Mouse (Mus musculus): ENCODE results near the gene Tspan18.

Tspan18 gene

GRCm38 (mm10) chr2:93262291-93263285 is 71.7 kb downstream of the Tspan18 start:
- in situ Hi-C loops (cut with MboI, MseI) = no loop called here

- in situ Hi-C loops (cut with MboI, MseI) = no loop called here
These were observed 72.6 kb downstream of the Tspan18 start for GRCm38 (mm10) chr2:93261521-93262290.

- in situ Hi-C loops (cut with MboI, MseI) = no loop called here
These were observed 76.7 kb downstream of the Tspan18 start for GRCm38 (mm10) chr2:93257634-93258033.

GRCm38 (mm10) chr2:93256735-93257405 is 77.4 kb downstream of the Tspan18 start:
- in situ Hi-C loops (cut with MboI, MseI) = no loop called here

- in situ Hi-C loops (cut with MboI, MseI) = no loop called here
These were observed 81.9 kb downstream of the Tspan18 start for GRCm38 (mm10) chr2:93252356-93252755.

- in situ Hi-C loops (cut with MboI, MseI) = no loop called here
These were observed 83.7 kb downstream of the Tspan18 start for GRCm38 (mm10) chr2:93250611-93251010.

- in situ Hi-C loops (cut with MboI, MseI) = no loop called here
These were observed 85.2 kb downstream of the Tspan18 start for GRCm38 (mm10) chr2:93249058-93249457.

GRCm38 (mm10) chr2:93244090-93244443 is 90.2 kb downstream of the Tspan18 start:
- in situ Hi-C loops (cut with MboI, MseI) = no loop called here

- in situ Hi-C loops (cut with MboI, MseI) = no loop called here
These were observed 90.7 kb downstream of the Tspan18 start for GRCm38 (mm10) chr2:93243439-93244089.

- in situ Hi-C loops (cut with MboI, MseI) = no loop called here
These were observed 92.1 kb downstream of the Tspan18 start for GRCm38 (mm10) chr2:93242166-93242565.

GRCm38 (mm10) chr2:93238864-93239263 is 95.4 kb downstream of the Tspan18 start:
- in situ Hi-C loops (cut with MboI, MseI) = no loop called here

- in situ Hi-C loops (cut with MboI, MseI) = no loop called here
These were observed 97.2 kb downstream of the Tspan18 start for GRCm38 (mm10) chr2:93237055-93237454.

- in situ Hi-C loops (cut with MboI, MseI) = no loop called here
These were observed 102.2 kb downstream of the Tspan18 start for GRCm38 (mm10) chr2:93232141-93232540.

- in situ Hi-C loops (cut with MboI, MseI) = loop anchor here (5.0 kb wide), 1 partner anchor 104 kb away; the partner anchor contains the start of gene Tspan18
These were observed 105.9 kb downstream of the Tspan18 start for GRCm38 (mm10) chr2:93228480-93228824.

GRCm38 (mm10) chr2:93227713-93228479 is 106.4 kb downstream of the Tspan18 start:
- in situ Hi-C loops (cut with MboI, MseI) = loop anchor here (5.0 kb wide), 1 partner anchor 104 kb away; the partner anchor contains the start of gene Tspan18

GRCm38 (mm10) chr2:93226606-93227595 is 107.4 kb downstream of the Tspan18 start:
- in situ Hi-C loops (cut with MboI, MseI) = loop anchor here (5.0 kb wide), 1 partner anchor 105 kb away; the partner anchor contains the start of gene Tspan18

GRCm38 (mm10) chr2:93223463-93223862 is 110.8 kb downstream of the Tspan18 start:
- in situ Hi-C loops (cut with MboI, MseI) = no loop called here

- in situ Hi-C loops (cut with MboI, MseI) = no loop called here
These were observed 113.9 kb downstream of the Tspan18 start for GRCm38 (mm10) chr2:93220447-93220846.

GRCm38 (mm10) chr2:93219576-93219975 is 114.7 kb downstream of the Tspan18 start:
- in situ Hi-C loops (cut with MboI, MseI) = no loop called here

All from T-helper 1 cell (primary cell).